Mouse (Mus musculus): Measurements from ENCODE around the gene Saal1. TPM values are rescaled to one million over a fixed set of nuclear protein-coding genes. Genes with fewer than 3 reads are reported as not detected.
"Not testable (repeated sequence)": the region's sequence is repeated elsewhere in the genome, so short reads cannot be mapped to it uniquely, and the experiment has no call there.

Saal1 gene
- total RNA-seq (2012; rRNA removed) = 15.2 and 15.6 TPM in 2 replicates

GRCm38 (mm10) chr7:46710390-46710844 is at the start of gene Saal1:
Saal1 (minus strand) TSS chr7:46710680.
- H3K4me1 ChIP-seq (ENCODE audit: control insufficient read depth in 2 of 2, insufficient read depth in 2 of 2, low read length in 2 of 2, poor library complexity in 1 of 2) = no peaks in the 10 kb centered on the region
- in situ Hi-C loops (cut with MboI; ENCODE audit: low sequenced_read_pairs in 2 of 2, unreplicated experiment in 2 of 2) = no loop called here
- TF ChIP-seq ZNF384 (IDR thresholded peaks at IDR 0.05; ENCODE audit: low read depth, low read length) = no peak
- no peak for TF ChIP-seq CHD2 (IDR thresholded peaks at IDR 0.05; ENCODE audit: low read depth, low read length)
- peaks cover 7% of the 10 kb centered on the region for H3K36me3 ChIP-seq (ENCODE audit: control insufficient read depth, insufficient read depth, low read length, poor library complexity, severe bottlenecking)
- peak within 1 kb of the TSS; percentile 92 for H3K9ac ChIP-seq (ENCODE audit: insufficient read depth, low read depth, low read length, poor library complexity, severe bottlenecking)
- peak; percentile 80 for DNase-seq (ENCODE audit: low read depth, low spot score)
- H3K9me3 ChIP-seq (ENCODE audit: control insufficient read depth, insufficient read depth, low read depth, low read length) = no peaks in the 10 kb centered on the region
- no peak within 1 kb of the TSS for H3K27ac ChIP-seq (ENCODE audit: insufficient read depth, low read depth, low read length, poor library complexity, severe bottlenecking)
- peak within 1 kb of the TSS; percentile 87 for H3K4me3 ChIP-seq (ENCODE audit: insufficient read depth in 1 of 2, low read depth in 1 of 2, low read length in 2 of 2, poor library complexity in 1 of 2, severe bottlenecking in 1 of 2)

DNA sequence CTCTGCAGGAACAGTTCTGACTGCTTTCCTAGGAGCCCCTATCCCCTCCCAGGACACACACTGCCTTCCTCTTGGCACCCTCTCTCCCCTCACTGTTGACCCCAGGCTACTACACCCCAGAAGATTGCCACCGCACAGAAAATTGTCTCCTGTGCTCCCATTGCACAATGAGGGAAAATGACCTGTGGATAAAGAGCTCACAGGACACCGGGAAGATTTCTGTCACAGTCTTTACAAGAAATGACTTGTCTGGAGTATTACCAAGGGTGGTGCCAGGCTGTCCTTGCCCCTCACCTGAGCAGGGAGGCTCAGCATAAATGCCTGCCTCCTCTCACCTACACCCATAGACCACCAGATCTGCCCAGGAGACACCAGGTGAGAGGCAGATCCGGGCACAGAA is 41.0 kb upstream of the Saal1 start, which contains the start of gene Saa2:
Saa2 (plus strand) TSS at position 301 of the 400 bp plus-strand sequence.
- in situ Hi-C loops (cut with MboI; ENCODE audit: low sequenced_read_pairs in 2 of 2, unreplicated experiment in 2 of 2) = no loop called here
- Histone ChIP-seq H3K4me1 (ENCODE audit: control insufficient read depth in 2 of 2, insufficient read depth in 2 of 2, low read length in 2 of 2, poor library complexity in 1 of 2) (peaks cover 2 to 5% of the 10 kb centered on the region in 2 experiments; a peak in 2 of 4 replicates), H3K9ac (ENCODE audit: insufficient read depth, low read depth, low read length, poor library complexity, severe bottlenecking) (no peak within 1 kb of the TSS), H3K27ac (ENCODE audit: insufficient read depth, low read depth, low read length, poor library complexity, severe bottlenecking) (no peak within 1 kb of the TSS), H3K36me3 (ENCODE audit: control insufficient read depth, insufficient read depth, low read length, poor library complexity, severe bottlenecking) (no peaks in the 10 kb centered on the region), H3K9me3 (ENCODE audit: control insufficient read depth, insufficient read depth, low read depth, low read length) (no peaks in the 10 kb centered on the region), H3K4me3 (ENCODE audit: insufficient read depth in 1 of 2, low read depth in 1 of 2, low read length in 2 of 2, poor library complexity in 1 of 2, severe bottlenecking in 1 of 2) (no peak within 1 kb of the TSS)
- TF ChIP-seq HCFC1 (IDR thresholded peaks at IDR 0.05; ENCODE audit: borderline replicate concordance, insufficient read depth, low read length) (no peak), ZC3H11A (IDR thresholded peaks at IDR 0.05; ENCODE audit: borderline replicate concordance, low read depth, low read length) (no peak), ZNF384 (IDR thresholded peaks at IDR 0.05; ENCODE audit: low read depth, low read length) (no peak), MAFK (IDR thresholded peaks at IDR 0.05; ENCODE audit: insufficient read depth, low read depth, low read length) (no peak), CHD2 (IDR thresholded peaks at IDR 0.05; ENCODE audit: low read depth, low read length) (no peak)
- no peak for DNase-seq (ENCODE audit: low read depth, low spot score)

- peak; percentile 91 for TF ChIP-seq ZNF384 (IDR thresholded peaks at IDR 0.05; ENCODE audit: low read depth, low read length)
- no peak for TF ChIP-seq HCFC1 (IDR thresholded peaks at IDR 0.05; ENCODE audit: borderline replicate concordance, insufficient read depth, low read length)
- Histone ChIP-seq H3K4me1 (ENCODE audit: control insufficient read depth in 2 of 2, insufficient read depth in 2 of 2, low read length in 2 of 2, poor library complexity in 1 of 2) (peaks cover 2 to 5% of the 10 kb centered on the region in 2 experiments; a peak in 2 of 4 replicates), H3K4me3 (ENCODE audit: insufficient read depth in 1 of 2, low read depth in 1 of 2, low read length in 2 of 2, poor library complexity in 1 of 2, severe bottlenecking in 1 of 2) (0 out of 4 replicates have a peak overlapping the region, but pooled peaks of 1 of the 2 experiments have one; percentile 9), H3K27ac (ENCODE audit: insufficient read depth, low read depth, low read length, poor library complexity, severe bottlenecking) (no peak overlapping the region), H3K36me3 (ENCODE audit: control insufficient read depth, insufficient read depth, low read length, poor library complexity, severe bottlenecking) (no peaks in the 10 kb centered on the region), H3K9ac (ENCODE audit: insufficient read depth, low read depth, low read length, poor library complexity, severe bottlenecking) (peak overlapping the region; percentile 38; the same call in 1 of the 2 replicates), H3K9me3 (ENCODE audit: control insufficient read depth, insufficient read depth, low read depth, low read length) (no peaks in the 10 kb centered on the region)
- no peak for DNase-seq (ENCODE audit: low read depth, low spot score)
- in situ Hi-C loops (cut with MboI; ENCODE audit: low sequenced_read_pairs in 2 of 2, unreplicated experiment in 2 of 2) = no loop called here
These were observed 38.0 kb upstream of the Saal1 start for GRCm38 (mm10) chr7:46748459-46748858.

DNA sequence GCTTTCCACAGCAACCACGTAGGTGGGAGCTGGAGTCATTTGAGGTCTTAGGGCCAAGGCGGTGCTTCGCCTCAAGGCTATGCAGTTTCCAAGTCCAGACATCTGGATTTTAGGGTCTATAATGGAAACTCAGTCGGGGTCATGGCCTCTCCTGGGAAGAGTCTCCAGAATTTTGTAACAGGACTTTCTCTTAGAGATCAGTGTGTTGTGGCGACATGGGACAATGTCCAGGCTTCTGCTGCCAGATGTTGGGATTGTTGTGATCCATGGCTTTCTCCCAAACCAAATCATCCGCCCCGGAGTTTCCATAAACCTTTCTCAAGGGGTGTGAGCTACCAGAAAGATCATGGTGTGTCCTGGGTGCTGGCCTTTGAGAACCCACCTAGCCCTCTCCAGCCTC is 35.9 kb upstream of the Saal1 start:
- no peak for DNase-seq (ENCODE audit: low read depth, low spot score)
- Histone ChIP-seq H3K9ac (ENCODE audit: insufficient read depth, low read depth, low read length, poor library complexity, severe bottlenecking) (no peak overlapping the region), H3K4me3 (ENCODE audit: insufficient read depth in 1 of 2, low read depth in 1 of 2, low read length in 2 of 2, poor library complexity in 1 of 2, severe bottlenecking in 1 of 2) (no peak overlapping the region), H3K9me3 (ENCODE audit: control insufficient read depth, insufficient read depth, low read depth, low read length) (no peaks in the 10 kb centered on the region), H3K4me1 (ENCODE audit: control insufficient read depth in 2 of 2, insufficient read depth in 2 of 2, low read length in 2 of 2, poor library complexity in 1 of 2) (peaks cover 2 to 5% of the 10 kb centered on the region in 2 experiments; a peak in 2 of 4 replicates), H3K36me3 (ENCODE audit: control insufficient read depth, insufficient read depth, low read length, poor library complexity, severe bottlenecking) (no peaks in the 10 kb centered on the region), H3K27ac (ENCODE audit: insufficient read depth, low read depth, low read length, poor library complexity, severe bottlenecking) (no peak overlapping the region)
- TF ChIP-seq ZNF384 (IDR thresholded peaks at IDR 0.05; ENCODE audit: low read depth, low read length) (no peak), ZC3H11A (IDR thresholded peaks at IDR 0.05; ENCODE audit: borderline replicate concordance, low read depth, low read length) (no peak), CHD2 (IDR thresholded peaks at IDR 0.05; ENCODE audit: low read depth, low read length) (no peak), HCFC1 (IDR thresholded peaks at IDR 0.05; ENCODE audit: borderline replicate concordance, insufficient read depth, low read length) (no peak), MAFK (IDR thresholded peaks at IDR 0.05; ENCODE audit: insufficient read depth, low read depth, low read length) (no peak)
- in situ Hi-C loops (cut with MboI; ENCODE audit: low sequenced_read_pairs in 2 of 2, unreplicated experiment in 2 of 2) = no loop called here

DNA sequence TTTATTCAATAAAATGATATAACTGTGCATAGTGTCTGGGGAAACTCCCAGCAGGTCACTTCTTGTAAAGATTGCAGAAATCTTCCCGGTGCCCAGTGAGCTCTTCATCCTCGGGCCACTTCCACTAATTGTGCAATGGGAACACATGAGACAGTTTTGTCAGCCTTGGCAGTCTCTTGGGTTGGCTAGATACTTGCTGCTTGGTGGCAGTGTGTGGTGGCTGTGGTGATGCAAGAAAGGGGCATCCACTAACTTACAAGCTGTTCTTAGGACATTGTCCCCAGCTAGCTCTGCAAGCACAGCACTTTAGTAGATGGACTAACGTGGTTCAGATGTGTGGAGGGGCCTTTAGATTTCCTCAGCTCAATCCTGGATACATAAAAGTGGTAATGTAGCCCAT is 35.3 kb upstream of the Saal1 start:
- peaks cover 2 to 5% of the 10 kb centered on the region in 2 experiments; a peak in 2 of 4 replicates for H3K4me1 ChIP-seq (ENCODE audit: control insufficient read depth in 2 of 2, insufficient read depth in 2 of 2, low read length in 2 of 2, poor library complexity in 1 of 2)
- no peak for TF ChIP-seq ZC3H11A (IDR thresholded peaks at IDR 0.05; ENCODE audit: borderline replicate concordance, low read depth, low read length)
- TF ChIP-seq CHD2 (IDR thresholded peaks at IDR 0.05; ENCODE audit: low read depth, low read length) = no peak
- H3K9ac ChIP-seq (ENCODE audit: insufficient read depth, low read depth, low read length, poor library complexity, severe bottlenecking) = no peak overlapping the region
- H3K27ac ChIP-seq (ENCODE audit: insufficient read depth, low read depth, low read length, poor library complexity, severe bottlenecking) = no peak overlapping the region
- no peak overlapping the region for H3K4me3 ChIP-seq (ENCODE audit: insufficient read depth in 1 of 2, low read depth in 1 of 2, low read length in 2 of 2, poor library complexity in 1 of 2, severe bottlenecking in 1 of 2)
- DNase-seq (ENCODE audit: low read depth, low spot score) = no peak
- in situ Hi-C loops (cut with MboI; ENCODE audit: low sequenced_read_pairs in 2 of 2, unreplicated experiment in 2 of 2) = no loop called here
- H3K36me3 ChIP-seq (ENCODE audit: control insufficient read depth, insufficient read depth, low read length, poor library complexity, severe bottlenecking) = no peaks in the 10 kb centered on the region
- no peaks in the 10 kb centered on the region for H3K9me3 ChIP-seq (ENCODE audit: control insufficient read depth, insufficient read depth, low read depth, low read length)

GRCm38 (mm10) chr7:46742880-46743279 is 32.4 kb upstream of the Saal1 start, which contains the start of gene Saa1:
Saa1 (minus strand) TSS chr7:46742980.
- H3K4me1 ChIP-seq (ENCODE audit: control insufficient read depth in 2 of 2, insufficient read depth in 2 of 2, low read length in 2 of 2, poor library complexity in 1 of 2); in situ Hi-C loops (cut with MboI; ENCODE audit: low sequenced_read_pairs in 2 of 2, unreplicated experiment in 2 of 2); H3K9me3 ChIP-seq (ENCODE audit: control insufficient read depth, insufficient read depth, low read depth, low read length); H3K9ac ChIP-seq (ENCODE audit: insufficient read depth, low read depth, low read length, poor library complexity, severe bottlenecking); H3K36me3 ChIP-seq (ENCODE audit: control insufficient read depth, insufficient read depth, low read length, poor library complexity, severe bottlenecking); H3K27ac ChIP-seq (ENCODE audit: insufficient read depth, low read depth, low read length, poor library complexity, severe bottlenecking); H3K4me3 ChIP-seq (ENCODE audit: insufficient read depth in 1 of 2, low read depth in 1 of 2, low read length in 2 of 2, poor library complexity in 1 of 2, severe bottlenecking in 1 of 2); DNase-seq (ENCODE audit: low read depth, low spot score): not testable (repeated sequence)

GRCm38 (mm10) chr7:46740041-46740440 is 29.6 kb upstream of the Saal1 start:
- H3K9ac ChIP-seq (ENCODE audit: insufficient read depth, low read depth, low read length, poor library complexity, severe bottlenecking); in situ Hi-C loops (cut with MboI; ENCODE audit: low sequenced_read_pairs in 2 of 2, unreplicated experiment in 2 of 2); H3K4me1 ChIP-seq (ENCODE audit: control insufficient read depth in 2 of 2, insufficient read depth in 2 of 2, low read length in 2 of 2, poor library complexity in 1 of 2); H3K4me3 ChIP-seq (ENCODE audit: insufficient read depth in 1 of 2, low read depth in 1 of 2, low read length in 2 of 2, poor library complexity in 1 of 2, severe bottlenecking in 1 of 2); H3K36me3 ChIP-seq (ENCODE audit: control insufficient read depth, insufficient read depth, low read length, poor library complexity, severe bottlenecking); DNase-seq (ENCODE audit: low read depth, low spot score); H3K9me3 ChIP-seq (ENCODE audit: control insufficient read depth, insufficient read depth, low read depth, low read length); H3K27ac ChIP-seq (ENCODE audit: insufficient read depth, low read depth, low read length, poor library complexity, severe bottlenecking): not testable (repeated sequence)
